Mouse (Mus musculus) kidney, postnatal 0 days (tissue): ENCODE results near the gene Hat1. TPM values are rescaled to one million over a fixed set of nuclear protein-coding genes. Genes with fewer than 3 reads are reported as not detected.

Experiments
- ATAC-seq: fragments of 200-750 bp; cut with Nextera tagmentation; replicated peaks from 2 replicates; pipeline ENCODE4 v1.8.0; 2017; ENCODE audit warnings: low read depth, moderate number of reproducible peaks, moderate TSS enrichment, moderate library complexity; ENCODE audit not compliant: low FRiP score
- DNase-seq: peaks from one replicate; pipeline ENCODE4 v3.0.0-alpha.2; 2016; ENCODE audit warnings: low spot score
- H3K27ac ChIP-seq: fragments of 300-500 bp; sonication (generic); 2 replicates; pipeline ENCODE4 v1.5.1; 2014; ENCODE audit warnings: mild to moderate bottlenecking
- H3K27me3 ChIP-seq: fragments of 300-500 bp; sonication (generic); 2 replicates; pipeline ENCODE4 v1.6.1; 2014; ENCODE audit warnings: low read length, mixed read lengths; ENCODE audit not compliant: insufficient read depth
- H3K36me3 ChIP-seq: fragments of 300-500 bp; sonication (generic); 2 replicates; pipeline ENCODE4 v1.6.1; 2014; ENCODE audit warnings: low read length, mixed read lengths; ENCODE audit not compliant: insufficient read depth
- H3K4me1 ChIP-seq: fragments of 300-500 bp; sonication (generic); replicated peaks from 2 replicates; pipeline ENCODE4 v1.6.1; 2014; ENCODE audit warnings: antibody characterized with exemption, low read length, mixed read lengths; ENCODE audit not compliant: insufficient read depth
- H3K4me2 ChIP-seq: fragments of 300-500 bp; sonication (generic); 2 replicates; pipeline ENCODE4 v1.6.1; 2014; ENCODE audit warnings: mild to moderate bottlenecking, low read length, moderate library complexity, mixed read lengths
- H3K4me3 ChIP-seq: fragments of 300-500 bp; sonication (generic); replicated peaks from 2 replicates; pipeline ENCODE4 v1.5.1; 2014; ENCODE audit warnings: low read depth, low read length
- H3K9ac ChIP-seq: fragments of 300-500 bp; sonication (generic); 2 replicates; pipeline ENCODE4 v1.6.1; 2014; ENCODE audit warnings: low read depth, low read length
- H3K9me3 ChIP-seq: fragments of 300-500 bp; sonication (generic); replicated peaks from 2 replicates; pipeline ENCODE4 v1.6.1; 2016; ENCODE audit warnings: low read length, inconsistent platforms, mixed read lengths
- CTCF ChIP-seq: IDR thresholded peaks from 2 replicates; pipeline ENCODE4 v1.5.1; 2016; ENCODE audit warnings: antibody characterized with exemption, low read depth, mild to moderate bottlenecking, moderate library complexity
- WGBS: fragments of 180-500 bp; shearing (Covaris S2); extraction: QIAGEN DNeasy Blood & Tissue Kit; methylation state at CpG from one replicate; pipeline ENCODE4 v1.1.7; 2014; 5-methylcytosine and 5-hydroxymethylcytosine counted together
- polyA plus RNA-seq: library from polyadenylated mRNA; unstranded; fragments of >200 nt; fragmentation: Nextera tagmentation; extraction: Ambion mirVana; gene quantifications from 2 replicates; pipeline ENCODE4 v1.2.1, GENCODE M21; 2015

Gene Hat1
- polyA plus RNA-seq, 1 experiment from 2014 or later: 85.9 TPM

GRCm38 (mm10) chr2:71477787-71478186 is 89.0 kb downstream of the Hat1 start:
- H3K9me3 ChIP-seq: no peaks in the 10 kb centered on the region
- H3K27ac ChIP-seq: no peak overlapping the region
- no peaks in the 10 kb centered on the region for H3K27me3 ChIP-seq
- no peak overlapping the region for H3K9ac ChIP-seq
- DNase-seq (no peak), ATAC-seq (no peak)
- H3K4me3 ChIP-seq: no peak overlapping the region
- H3K36me3 ChIP-seq: no peaks in the 10 kb centered on the region
- no peak overlapping the region for H3K4me2 ChIP-seq
- H3K4me1 ChIP-seq: no peaks in the 10 kb centered on the region
- peak; percentile 27; the same call in 1 of the 2 replicates for TF ChIP-seq CTCF

- TF ChIP-seq CTCF: no peak
- ATAC-seq: no peak
- Histone ChIP-seq H3K4me3 (no peak overlapping the region), H3K36me3 (no peaks in the 10 kb centered on the region), H3K4me1 (no peaks in the 10 kb centered on the region), H3K27me3 (no peaks in the 10 kb centered on the region), H3K4me2 (no peak overlapping the region), H3K27ac (no peak overlapping the region), H3K9ac (no peak overlapping the region), H3K9me3 (no peaks in the 10 kb centered on the region)
- no peak for DNase-seq
- WGBS: 22% methylated on average over 7 of the region's 7 CpGs
Observed at GRCm38 (mm10) chr2:71479917-71480316, 91.2 kb downstream of the Hat1 start.

- H3K4me2 ChIP-seq: no peak overlapping the region
- no peak for TF ChIP-seq CTCF
- H3K36me3 ChIP-seq: no peaks in the 10 kb centered on the region
- 80% methylated on average over 6 of the region's 6 CpGs for whole genome bisulfite sequencing
- no peaks in the 10 kb centered on the region for H3K9me3 ChIP-seq
- H3K4me3 ChIP-seq: no peak overlapping the region
- H3K4me1 ChIP-seq: no peaks in the 10 kb centered on the region
- H3K27ac ChIP-seq: no peak overlapping the region
- ATAC-seq: no peak
- H3K9ac ChIP-seq: no peak overlapping the region
- H3K27me3 ChIP-seq: no peaks in the 10 kb centered on the region
- DNase-seq: no peak
Observed at GRCm38 (mm10) chr2:71481825-71482224, 93.1 kb downstream of the Hat1 start.

GRCm38 (mm10) chr2:71483046-71483716 is 94.4 kb downstream of the Hat1 start:
- Histone ChIP-seq H3K9me3 (no peaks in the 10 kb centered on the region), H3K4me3 (no peak overlapping the region), H3K27me3 (no peaks in the 10 kb centered on the region), H3K4me1 (no peaks in the 10 kb centered on the region), H3K27ac (no peak overlapping the region), H3K36me3 (no peaks in the 10 kb centered on the region), H3K4me2 (no peak overlapping the region), H3K9ac (no peak overlapping the region)
- 68% methylated on average over 10 of the region's 10 CpGs for WGBS
- no peak for TF ChIP-seq CTCF
- DNase-seq (no peak), ATAC-seq (no peak)

- no peak for TF ChIP-seq CTCF
- H3K36me3 ChIP-seq: no peaks in the 10 kb centered on the region
- H3K27me3 ChIP-seq: no peaks in the 10 kb centered on the region
- WGBS: 32% methylated on average over 5 of the region's 5 CpGs
- no peak overlapping the region for H3K9ac ChIP-seq
- H3K4me3 ChIP-seq: no peak overlapping the region
- H3K4me2 ChIP-seq: no peak overlapping the region
- H3K4me1 ChIP-seq: no peaks in the 10 kb centered on the region
- no peaks in the 10 kb centered on the region for H3K9me3 ChIP-seq
- no peak for DNase-seq
- no peak overlapping the region for H3K27ac ChIP-seq
- no peak for ATAC-seq
Observed at GRCm38 (mm10) chr2:71483717-71484066, 94.9 kb downstream of the Hat1 start.

Other genes with a start within 250 kb of the Hat1 start
- 80.9 and 88.8 TPM in 2 replicates for gene Dync1i2, start 177.3 kb upstream of the Hat1 start, polyA plus RNA-seq
- 50.9 and 51.4 TPM in 2 replicates for gene Slc25a12, start 21.2 kb upstream of the Hat1 start, polyA plus RNA-seq
- 43.1 and 43.6 TPM in 2 replicates for gene Metap1d, start 64.3 kb downstream of the Hat1 start, polyA plus RNA-seq
- gene Dlx1, start 139.2 kb downstream of the Hat1 start, polyA plus RNA-seq: not detected in 2 replicates
- not detected in 2 replicates for gene Dlx2, start 157.8 kb downstream of the Hat1 start, polyA plus RNA-seq